Mouse (Mus musculus) MEL-GATA-1-ER (cell line): Measurements from ENCODE around the gene Hoxb9.

Experiments used
- DNase-seq: peaks from one replicate; pipeline ENCODE4 v3.0.0-alpha.2; 2012; ENCODE audit warnings: low read depth; ENCODE audit errors: extremely low read depth

Hoxb9 gene

GRCm38 (mm10) chr11:96284774-96285734, 13.8 kb downstream of the Hoxb9 start:
- no peak for DNase-seq

GRCm38 (mm10) chr11:96285771-96286738, 14.8 kb downstream of the Hoxb9 start, which contains the start of gene Hoxb7:
TSS of gene Hoxb7 (plus strand) at chr11:96286623.
- no peak for DNase-seq

- DNase-seq, result no peak
Observed at GRCm38 (mm10) chr11:96286739-96287385, 15.6 kb downstream of the Hoxb9 start.

- DNase-seq, result no peak
Observed at GRCm38 (mm10) chr11:96287411-96287810, 16.2 kb downstream of the Hoxb9 start.

- no peak for DNase-seq
Observed at GRCm38 (mm10) chr11:96288455-96289221, 17.4 kb downstream of the Hoxb9 start.

- DNase-seq, result no peak
Observed at GRCm38 (mm10) chr11:96289293-96289692, 18.0 kb downstream of the Hoxb9 start.

- no peak for DNase-seq
Observed at GRCm38 (mm10) chr11:96289837-96290236, 18.6 kb downstream of the Hoxb9 start.

- no peak for DNase-seq
Observed at GRCm38 (mm10) chr11:96290705-96291355, 19.6 kb downstream of the Hoxb9 start.

GRCm38 (mm10) chr11:96291681-96292564, 20.7 kb downstream of the Hoxb9 start, which contains the start of gene Hoxb6:
TSS of gene Hoxb6 (plus strand) at chr11:96292476.
- no peak for DNase-seq

GRCm38 (mm10) chr11:96292565-96293301, 21.5 kb downstream of the Hoxb9 start:
- DNase-seq, result no peak

GRCm38 (mm10) chr11:96293302-96293921, 22.2 kb downstream of the Hoxb9 start:
- no peak for DNase-seq

GRCm38 (mm10) chr11:96294245-96295091, 23.2 kb downstream of the Hoxb9 start:
- peak; percentile 47 for DNase-seq

- no peak for DNase-seq
Observed at GRCm38 (mm10) chr11:96295092-96295835, 24.0 kb downstream of the Hoxb9 start.

GRCm38 (mm10) chr11:96296997-96297396, 25.7 kb downstream of the Hoxb9 start:
- DNase-seq, result no peak

GRCm38 (mm10) chr11:96297428-96297827, 26.2 kb downstream of the Hoxb9 start:
- no peak for DNase-seq
